Mouse (Mus musculus): ENCODE measurements around the gene Pla1a. TPM values are rescaled to one million over a fixed set of nuclear protein-coding genes. Genes with fewer than 3 reads are reported as not detected.
A peak's percentile ranks its signal among the peaks of the same experiment; 100 is the strongest.

Gene Pla1a
- total RNA-seq, 1 experiment from 2014 or later = not detected

- no peak for ATAC-seq (replicated peaks in 1 of 2; ENCODE audit: insufficient read depth in 1 of 2, low FRiP score in 2 of 2, low TSS enrichment in 1 of 2, low read depth in 1 of 2, poor library complexity in 2 of 2, severe bottlenecking in 2 of 2)
Observed at GRCm38 (mm10) chr16:38445576-38445975, 12.6 kb upstream of the Pla1a start.

DNA sequence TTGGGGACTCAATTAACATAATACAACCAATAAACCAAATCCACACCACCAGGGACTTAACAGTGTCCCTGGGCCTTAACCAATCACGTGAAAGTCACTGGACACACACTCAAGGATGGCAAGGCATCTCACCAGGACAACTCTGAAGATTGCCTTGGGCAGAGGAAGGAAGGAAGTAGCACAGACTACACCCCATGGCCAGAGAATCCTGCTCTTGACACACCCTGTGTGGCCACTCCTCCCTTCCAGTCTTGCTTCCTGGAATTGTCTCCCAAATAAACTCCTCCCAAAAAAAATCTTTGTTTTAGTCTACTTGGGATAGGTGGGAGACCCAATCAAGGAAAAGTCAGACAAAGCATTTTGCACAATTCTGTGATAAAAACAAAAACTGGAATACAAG is 12.1 kb upstream of the Pla1a start:
- ATAC-seq (replicated peaks in 1 of 2; ENCODE audit: insufficient read depth in 1 of 2, low FRiP score in 2 of 2, low TSS enrichment in 1 of 2, low read depth in 1 of 2, poor library complexity in 2 of 2, severe bottlenecking in 2 of 2) = no peak

DNA sequence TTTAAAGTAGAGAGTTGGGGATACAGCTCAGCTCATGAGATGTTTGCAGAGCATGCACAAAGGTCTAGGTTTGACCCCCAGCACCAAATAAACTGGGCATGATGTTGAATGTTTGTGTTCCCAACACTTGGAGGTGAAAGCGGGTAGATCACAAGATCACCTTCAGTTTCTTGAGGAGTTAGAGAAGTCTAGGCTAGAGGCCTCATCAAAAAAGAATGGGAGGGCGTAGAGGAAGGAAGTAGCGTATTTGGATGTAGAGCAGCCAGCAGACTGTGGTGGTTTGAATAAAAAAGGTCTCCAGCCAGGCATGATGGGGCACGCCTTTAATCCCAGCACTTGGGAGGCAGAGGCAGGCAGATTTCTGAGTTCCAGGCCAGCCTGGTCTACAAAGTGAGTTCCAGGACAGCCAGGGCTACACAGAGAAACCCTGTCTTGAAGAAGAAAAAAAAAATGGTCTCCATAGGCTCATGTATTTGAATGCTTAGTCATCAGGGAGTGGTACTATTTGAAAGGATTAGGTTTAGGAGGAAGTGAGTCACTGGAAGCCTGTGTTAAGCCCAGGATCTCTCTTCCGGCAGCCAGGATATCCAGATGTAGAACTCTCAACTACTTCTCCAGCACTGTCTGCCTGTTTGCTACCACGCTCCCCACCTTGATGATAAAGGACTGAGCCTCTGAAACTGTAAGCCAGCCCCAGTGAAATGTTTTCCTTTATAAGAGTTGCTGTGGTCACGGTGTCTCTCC is 10.9 kb upstream of the Pla1a start:
- ATAC-seq (replicated peaks in 1 of 2; ENCODE audit: insufficient read depth in 1 of 2, low FRiP score in 2 of 2, low TSS enrichment in 1 of 2, low read depth in 1 of 2, poor library complexity in 2 of 2, severe bottlenecking in 2 of 2) = no peak

- ATAC-seq (replicated peaks in 1 of 2; ENCODE audit: insufficient read depth in 1 of 2, low FRiP score in 2 of 2, low TSS enrichment in 1 of 2, low read depth in 1 of 2, poor library complexity in 2 of 2, severe bottlenecking in 2 of 2) = no peak
Observed at GRCm38 (mm10) chr16:38442216-38442615, 9.3 kb upstream of the Pla1a start.

- ATAC-seq (replicated peaks in 1 of 2; ENCODE audit: insufficient read depth in 1 of 2, low FRiP score in 2 of 2, low TSS enrichment in 1 of 2, low read depth in 1 of 2, poor library complexity in 2 of 2, severe bottlenecking in 2 of 2) = no peak
Observed at GRCm38 (mm10) chr16:38441611-38442010, 8.7 kb upstream of the Pla1a start.

DNA sequence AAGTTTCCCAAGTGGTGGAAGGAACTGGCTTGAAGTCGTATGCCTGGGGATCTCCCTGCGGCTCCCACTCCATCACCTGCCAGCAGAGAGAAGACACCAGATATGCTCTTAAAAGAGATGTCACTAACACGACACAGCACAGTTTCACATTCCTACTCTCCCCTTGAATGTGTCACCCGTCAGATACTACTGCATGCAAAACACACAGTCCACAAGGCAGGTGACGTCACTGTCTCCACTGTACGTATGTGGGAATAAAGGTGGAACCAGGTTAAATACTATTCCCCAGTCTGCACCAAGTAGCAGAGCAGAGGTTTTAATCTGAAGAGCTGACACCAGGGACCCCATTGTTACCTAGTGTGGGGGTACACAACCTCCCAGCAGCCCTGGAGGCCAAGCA is 7.5 kb upstream of the Pla1a start:
- ATAC-seq (replicated peaks in 1 of 2; ENCODE audit: insufficient read depth in 1 of 2, low FRiP score in 2 of 2, low TSS enrichment in 1 of 2, low read depth in 1 of 2, poor library complexity in 2 of 2, severe bottlenecking in 2 of 2) = no peak

DNA sequence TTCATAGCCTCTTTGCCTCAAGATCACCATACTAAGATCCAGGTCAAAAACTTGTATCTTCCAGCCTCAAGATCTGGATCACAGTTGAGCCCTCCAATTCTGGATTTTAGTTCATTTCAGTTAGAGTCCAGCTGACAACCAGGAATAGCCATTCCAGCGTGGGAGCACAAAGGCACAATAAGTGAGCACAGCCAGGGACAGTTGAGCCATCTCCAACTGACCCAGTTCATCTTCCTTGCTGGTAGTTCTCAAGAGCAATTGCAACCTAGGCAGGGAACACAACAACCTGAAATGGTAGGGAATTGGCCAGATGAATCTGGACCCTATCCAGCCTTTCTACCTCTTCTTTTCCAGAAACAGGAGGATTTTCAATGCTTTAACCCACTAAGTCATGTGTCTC is 6.2 kb upstream of the Pla1a start:
- ATAC-seq (replicated peaks in 1 of 2; ENCODE audit: insufficient read depth in 1 of 2, low FRiP score in 2 of 2, low TSS enrichment in 1 of 2, low read depth in 1 of 2, poor library complexity in 2 of 2, severe bottlenecking in 2 of 2) = no peak

GRCm38 (mm10) chr16:38434295-38434795 is 1.4 kb upstream of the Pla1a start:
- ATAC-seq (replicated peaks in 1 of 2; ENCODE audit: insufficient read depth in 1 of 2, low FRiP score in 2 of 2, low TSS enrichment in 1 of 2, low read depth in 1 of 2, poor library complexity in 2 of 2, severe bottlenecking in 2 of 2) = no peak

GRCm38 (mm10) chr16:38433514-38433913 is 569 bp upstream of the Pla1a start:
- 0 out of 4 replicates have a peak, but pooled peaks of 1 of the 2 experiments have one; percentile 21 for ATAC-seq (replicated peaks in 1 of 2; ENCODE audit: insufficient read depth in 1 of 2, low FRiP score in 2 of 2, low TSS enrichment in 1 of 2, low read depth in 1 of 2, poor library complexity in 2 of 2, severe bottlenecking in 2 of 2)

GRCm38 (mm10) chr16:38431446-38432185 is 1.3 kb downstream of the Pla1a start:
- no peak for ATAC-seq (replicated peaks in 1 of 2; ENCODE audit: insufficient read depth in 1 of 2, low FRiP score in 2 of 2, low TSS enrichment in 1 of 2, low read depth in 1 of 2, poor library complexity in 2 of 2, severe bottlenecking in 2 of 2)

DNA sequence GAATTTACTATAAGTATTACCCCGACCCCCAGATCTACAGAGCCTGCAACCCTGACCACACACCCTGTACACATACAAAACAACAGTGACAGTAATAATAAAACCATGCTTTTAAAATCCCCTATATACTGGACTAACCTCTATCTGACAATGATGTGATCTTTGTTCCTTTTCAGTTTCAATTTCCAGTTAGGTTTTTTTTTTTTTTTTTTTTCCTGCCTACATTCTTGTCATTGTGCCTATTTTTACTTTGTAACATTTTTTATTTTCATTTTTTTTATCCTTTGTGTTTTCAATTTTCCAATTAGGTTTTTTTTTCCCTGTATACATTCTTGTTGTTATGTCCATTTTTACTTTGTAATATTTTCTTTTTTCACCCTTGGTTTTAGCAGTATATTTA is 7.1 kb downstream of the Pla1a start:
- ATAC-seq (replicated peaks in 1 of 2; ENCODE audit: insufficient read depth in 1 of 2, low FRiP score in 2 of 2, low TSS enrichment in 1 of 2, low read depth in 1 of 2, poor library complexity in 2 of 2, severe bottlenecking in 2 of 2) = no peak

DNA sequence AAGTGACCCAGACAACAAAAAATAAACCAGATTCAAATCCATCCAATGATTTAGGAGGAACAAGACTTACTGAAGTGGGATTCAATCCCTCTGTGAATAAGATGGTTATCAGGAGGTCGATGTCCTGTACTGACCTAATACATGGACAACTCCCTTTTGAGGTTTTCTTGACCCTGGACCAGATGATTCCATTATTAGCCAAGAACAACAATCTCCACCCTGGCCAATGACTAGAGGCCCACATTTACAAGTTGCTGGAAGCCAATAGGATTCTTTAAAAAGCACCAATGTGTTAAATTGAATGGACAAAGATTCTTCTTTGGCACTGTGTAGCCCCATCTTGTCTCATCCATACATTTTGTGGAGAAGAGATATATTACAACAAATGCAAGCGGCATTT is 7.6 kb downstream of the Pla1a start:
- ATAC-seq (replicated peaks in 1 of 2; ENCODE audit: insufficient read depth in 1 of 2, low FRiP score in 2 of 2, low TSS enrichment in 1 of 2, low read depth in 1 of 2, poor library complexity in 2 of 2, severe bottlenecking in 2 of 2) = no peak

DNA sequence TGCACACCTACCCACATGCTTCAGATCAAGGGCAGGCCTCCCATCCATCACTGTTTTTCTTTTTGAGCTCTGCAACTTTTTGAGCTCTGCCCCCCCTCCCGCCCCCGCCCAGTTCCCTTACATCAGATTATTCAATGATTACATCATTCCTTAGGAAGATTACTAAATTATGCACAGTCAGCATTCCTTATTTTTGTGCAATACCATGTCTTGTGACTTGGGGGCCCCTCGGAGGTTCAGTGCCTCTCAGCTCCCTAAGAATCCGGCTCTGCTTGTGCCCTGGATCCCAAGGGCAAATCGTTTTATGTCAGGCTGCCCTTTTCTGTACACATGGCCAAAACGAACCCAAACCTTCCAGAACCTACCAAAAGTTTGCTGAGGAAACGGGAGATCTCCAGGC is 18.0 kb downstream of the Pla1a start:
- ATAC-seq (replicated peaks in 1 of 2; ENCODE audit: insufficient read depth in 1 of 2, low FRiP score in 2 of 2, low TSS enrichment in 1 of 2, low read depth in 1 of 2, poor library complexity in 2 of 2, severe bottlenecking in 2 of 2) = no peak

DNA sequence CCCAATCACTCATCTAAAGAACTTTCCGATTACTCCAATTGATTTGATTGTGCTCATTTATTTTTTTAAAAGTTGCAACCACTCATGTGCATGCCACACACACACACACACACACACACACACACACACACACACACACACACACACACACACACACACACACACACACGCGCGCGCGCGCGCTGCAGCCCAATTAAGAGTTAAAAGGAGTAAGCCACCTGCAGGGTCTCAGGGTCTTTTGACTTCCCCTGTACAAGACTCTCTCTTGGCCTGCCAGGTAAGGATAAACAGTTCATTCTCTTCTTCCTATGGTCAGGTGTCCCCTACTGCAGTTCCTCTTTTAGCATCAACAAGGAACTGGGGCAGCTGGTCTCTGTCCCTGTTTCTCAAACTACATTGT is 24.5 kb downstream of the Pla1a start:
- ATAC-seq (replicated peaks in 1 of 2; ENCODE audit: insufficient read depth in 1 of 2, low FRiP score in 2 of 2, low TSS enrichment in 1 of 2, low read depth in 1 of 2, poor library complexity in 2 of 2, severe bottlenecking in 2 of 2) = no peak

DNA sequence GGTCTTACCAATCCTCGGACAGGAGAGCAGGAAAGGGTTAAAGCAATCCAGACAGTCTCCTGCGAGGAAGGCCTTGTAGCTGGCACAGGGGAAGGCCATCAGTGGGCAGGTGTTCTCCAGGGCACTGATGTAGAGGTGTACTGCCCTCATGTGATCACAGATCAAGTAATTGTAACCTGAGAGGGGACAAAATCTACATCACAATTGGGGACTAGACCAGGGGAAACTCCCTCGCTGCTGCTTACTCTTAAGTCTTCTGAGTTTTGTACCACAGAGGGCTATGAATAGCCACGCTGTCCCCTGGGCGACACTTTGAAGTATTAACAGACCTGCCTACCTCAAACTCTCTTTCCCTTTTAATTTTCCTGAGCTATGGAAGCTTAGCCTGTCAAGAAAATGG is 25.4 kb downstream of the Pla1a start:
- ATAC-seq (replicated peaks in 1 of 2; ENCODE audit: insufficient read depth in 1 of 2, low FRiP score in 2 of 2, low TSS enrichment in 1 of 2, low read depth in 1 of 2, poor library complexity in 2 of 2, severe bottlenecking in 2 of 2) = no peak

DNA sequence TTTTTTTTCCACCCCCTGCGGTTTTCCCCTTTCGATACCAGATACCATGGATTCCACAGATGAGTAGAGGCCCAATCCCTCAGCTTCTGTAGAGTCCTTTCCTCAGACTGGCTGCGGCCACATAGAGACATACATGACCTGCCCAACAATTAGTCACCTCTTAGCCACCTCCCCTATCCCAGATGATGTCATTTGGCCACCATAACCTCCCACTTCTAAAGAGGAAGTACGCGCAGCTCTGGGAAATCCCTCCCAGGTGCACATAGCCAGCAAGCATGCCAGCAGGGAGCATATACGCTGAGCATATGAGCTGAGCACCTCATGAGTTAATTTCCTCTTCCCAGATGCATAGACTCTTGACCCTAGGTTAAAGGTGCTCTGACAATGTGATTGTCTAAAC is 26.2 kb downstream of the Pla1a start:
- ATAC-seq (replicated peaks in 1 of 2; ENCODE audit: insufficient read depth in 1 of 2, low FRiP score in 2 of 2, low TSS enrichment in 1 of 2, low read depth in 1 of 2, poor library complexity in 2 of 2, severe bottlenecking in 2 of 2) = peak in 1 of 2 experiments; percentile 47; a peak in 2 of 4 replicates

GRCm38 (mm10) chr16:38406293-38406692 is 26.7 kb downstream of the Pla1a start:
- no peak for ATAC-seq (replicated peaks in 1 of 2; ENCODE audit: insufficient read depth in 1 of 2, low FRiP score in 2 of 2, low TSS enrichment in 1 of 2, low read depth in 1 of 2, poor library complexity in 2 of 2, severe bottlenecking in 2 of 2)

GRCm38 (mm10) chr16:38403639-38404038 is 29.3 kb downstream of the Pla1a start:
- peak; percentile 90 for ATAC-seq (replicated peaks in 1 of 2; ENCODE audit: insufficient read depth in 1 of 2, low FRiP score in 2 of 2, low TSS enrichment in 1 of 2, low read depth in 1 of 2, poor library complexity in 2 of 2, severe bottlenecking in 2 of 2)
